Comparison of ENCODE assay signal across 15 mouse cellular contexts in genomic region chr17:84351276-84351675, GRCm38 (mm10).
DNase-seq lines count a peak whose midpoint lies in the region; ATAC-seq and TF ChIP-seq lines count a peak whose summit lies in the region.
"Had no signal": no experiment of that assay in that cellular context is flagged by ENCODE, and none has a peak within 500 bp of the region (broad histone marks: within the 10 kb centered on the region; RNA-seq: fewer than 3 reads in every experiment).

No protein-coding gene starts in this region.

- WGBS in forebrain, embryonic 14.5 days, result 21% methylated on average over 3 of the region's 3 CpGs
- 58% methylated on average over 3 of the region's 3 CpGs for WGBS in forebrain, embryonic 11.5 days
- 25% methylated on average over 3 of the region's 3 CpGs for WGBS in neural tube, embryonic 14.5 days
- WGBS in hindbrain, embryonic 16.5 days, result 31% methylated on average over 3 of the region's 3 CpGs
- WGBS in midbrain, postnatal 0 days, result 34% methylated on average over 3 of the region's 3 CpGs
- 81% methylated on average over 3 of the region's 3 CpGs for WGBS in kidney, adult 2 months

- H3K27ac ChIP-seq in forebrain, embryonic 14.5 days (ENCODE audit: low read depth, low read length), result no peak overlapping the region
- H3K27ac ChIP-seq in forebrain, embryonic 11.5 days (ENCODE audit: low read depth, low read length), result no peak overlapping the region
- H3K27ac ChIP-seq in neural tube, embryonic 14.5 days (ENCODE audit: low read depth, low read length), result peak overlapping the region; percentile 40; the same call in 1 of the 2 replicates
- no peak overlapping the region for H3K27ac ChIP-seq in hindbrain, embryonic 16.5 days (ENCODE audit: low read depth, low read length)
- no peak overlapping the region for H3K27ac ChIP-seq in midbrain, postnatal 0 days (ENCODE audit: low read depth, low read length)
- no peak overlapping the region for H3K27ac ChIP-seq in kidney, adult 2 months (ENCODE audit: insufficient read depth, low read depth, low read length)
- H3K27ac ChIP-seq: limb, embryonic 12.5 days had no signal

- H3K9me3 ChIP-seq in forebrain, embryonic 14.5 days (replicated peaks; ENCODE audit: control insufficient read depth, low read length), result no peaks in the 10 kb centered on the region
- H3K9me3 ChIP-seq in forebrain, embryonic 11.5 days (ENCODE audit: control insufficient read depth, low read length), result no peaks in the 10 kb centered on the region
- H3K9me3 ChIP-seq in neural tube, embryonic 14.5 days (ENCODE audit: control insufficient read depth, low read length), result no peaks in the 10 kb centered on the region
- no peaks in the 10 kb centered on the region for H3K9me3 ChIP-seq in hindbrain, embryonic 16.5 days (ENCODE audit: control insufficient read depth, low read length)
- no peaks in the 10 kb centered on the region for H3K9me3 ChIP-seq in midbrain, postnatal 0 days (ENCODE audit: low read length)
- H3K9me3 ChIP-seq: embryonic facial prominence, embryonic 15.5 days; limb, embryonic 12.5 days had no signal

- no peak overlapping the region for H3K4me2 ChIP-seq in forebrain, embryonic 14.5 days (ENCODE audit: low read length)
- H3K4me2 ChIP-seq in forebrain, embryonic 11.5 days (ENCODE audit: low read depth, low read length, severe bottlenecking), result no peak overlapping the region
- no peak overlapping the region for H3K4me2 ChIP-seq in neural tube, embryonic 14.5 days (ENCODE audit: low read depth, low read length)
- no peak overlapping the region for H3K4me2 ChIP-seq in hindbrain, embryonic 16.5 days (ENCODE audit: low read length)
- H3K4me2 ChIP-seq in midbrain, postnatal 0 days (ENCODE audit: low read depth, low read length, poor library complexity, severe bottlenecking), result no peak overlapping the region
- H3K4me2 ChIP-seq: embryonic facial prominence, embryonic 15.5 days; heart, embryonic 11.5 days; limb, embryonic 12.5 days had no signal

- peak; percentile 68 for DNase-seq in forebrain, embryonic 14.5 days (ENCODE audit: low spot score)
- DNase-seq in forebrain, embryonic 11.5 days (ENCODE audit: low spot score), result no peak
- no peak for DNase-seq in neural tube, embryonic 10.5 days (ENCODE audit: extremely low spot score, low spot score)
- DNase-seq in midbrain, postnatal 0 days (ENCODE audit: low spot score), result peak; percentile 31
- no peak for DNase-seq in thymus, postnatal 36 days
- DNase-seq in kidney, adult 2 months, result no peak
- DNase-seq: kidney, postnatal 14 days; liver, postnatal 0 days; right cerebral cortex, postnatal 14 days; thymus, postnatal 4 days had no signal

- H3K4me1 ChIP-seq in forebrain, embryonic 14.5 days (ENCODE audit: control insufficient read depth, insufficient read depth, low read length), result peaks cover 3% of the 10 kb centered on the region; the same call in 1 of the 2 replicates
- 0 out of 2 replicates have a peak, but pooled peaks cover 2% of the 10 kb centered on the region for H3K4me1 ChIP-seq in forebrain, embryonic 11.5 days (replicated peaks; ENCODE audit: control insufficient read depth, insufficient read depth, low read length)
- H3K4me1 ChIP-seq in neural tube, embryonic 14.5 days (ENCODE audit: control insufficient read depth, insufficient read depth, low read length), result peaks cover 7% of the 10 kb centered on the region; the same call in 1 of the 2 replicates
- H3K4me1 ChIP-seq in hindbrain, embryonic 16.5 days (ENCODE audit: control insufficient read depth, insufficient read depth, low read depth, low read length), result no peaks in the 10 kb centered on the region; the same call in 1 of the 2 replicates
- no peaks in the 10 kb centered on the region for H3K4me1 ChIP-seq in midbrain, postnatal 0 days (ENCODE audit: insufficient read depth, low read length)
- no peaks in the 10 kb centered on the region for H3K4me1 ChIP-seq in kidney, adult 2 months (ENCODE audit: control insufficient read depth, insufficient read depth, low read length)

- H3K27me3 ChIP-seq in forebrain, embryonic 14.5 days (replicated peaks; ENCODE audit: control insufficient read depth, insufficient read depth, low read length), result no peaks in the 10 kb centered on the region
- H3K27me3 ChIP-seq in forebrain, embryonic 11.5 days (ENCODE audit: control insufficient read depth, insufficient read depth, low read length), result no peaks in the 10 kb centered on the region
- no peaks in the 10 kb centered on the region for H3K27me3 ChIP-seq in neural tube, embryonic 14.5 days (ENCODE audit: control insufficient read depth, insufficient read depth, low read length)
- no peaks in the 10 kb centered on the region for H3K27me3 ChIP-seq in hindbrain, embryonic 16.5 days (replicated peaks; ENCODE audit: control insufficient read depth, insufficient read depth, low read length)
- no peaks in the 10 kb centered on the region for H3K27me3 ChIP-seq in midbrain, postnatal 0 days (ENCODE audit: insufficient read depth, low read length)
- no peaks in the 10 kb centered on the region for H3K27me3 ChIP-seq in kidney, adult 2 months (replicated peaks; ENCODE audit: control insufficient read depth, insufficient read depth, low read length)
- H3K27me3 ChIP-seq: embryonic facial prominence, embryonic 15.5 days; limb, embryonic 12.5 days had no signal

- H3K4me3 ChIP-seq in forebrain, embryonic 14.5 days (ENCODE audit: low read depth, low read length), result no peak overlapping the region
- no peak overlapping the region for H3K4me3 ChIP-seq in forebrain, embryonic 11.5 days (ENCODE audit: low read depth, low read length)
- no peak overlapping the region for H3K4me3 ChIP-seq in neural tube, embryonic 14.5 days (ENCODE audit: low read depth, low read length)
- H3K4me3 ChIP-seq in hindbrain, embryonic 16.5 days (ENCODE audit: low read length), result no peak overlapping the region
- no peak overlapping the region for H3K4me3 ChIP-seq in midbrain, postnatal 0 days (ENCODE audit: low read depth, low read length)
- no peak overlapping the region for H3K4me3 ChIP-seq in kidney, adult 2 months (ENCODE audit: insufficient read depth, low read depth, low read length)
- H3K4me3 ChIP-seq: embryonic facial prominence, embryonic 15.5 days; limb, embryonic 12.5 days had no signal

- H3K36me3 ChIP-seq in forebrain, embryonic 14.5 days (ENCODE audit: control insufficient read depth, insufficient read depth, low read length), result 0 out of 2 replicates have a peak, but pooled peaks cover 4% of the 10 kb centered on the region
- no peaks in the 10 kb centered on the region for H3K36me3 ChIP-seq in forebrain, embryonic 11.5 days (ENCODE audit: control insufficient read depth, insufficient read depth, low read length)
- no peaks in the 10 kb centered on the region; the same call in 1 of the 2 replicates for H3K36me3 ChIP-seq in neural tube, embryonic 14.5 days (ENCODE audit: control insufficient read depth, insufficient read depth, low read length)
- peaks cover 4% of the 10 kb centered on the region for H3K36me3 ChIP-seq in hindbrain, embryonic 16.5 days (ENCODE audit: control insufficient read depth, insufficient read depth, low read length)
- peaks cover 6% of the 10 kb centered on the region; the same call in 1 of the 2 replicates for H3K36me3 ChIP-seq in midbrain, postnatal 0 days (ENCODE audit: insufficient read depth, low read length)
- H3K36me3 ChIP-seq in kidney, adult 2 months (ENCODE audit: control insufficient read depth, insufficient read depth, low read length), result 0 out of 2 replicates have a peak, but pooled peaks cover under 1% of the 10 kb centered on the region

- no peak for TF ChIP-seq CTCF in midbrain, postnatal 0 days (IDR thresholded peaks at IDR 0.05)
- TF ChIP-seq CTCF in kidney, adult 2 months (conservative IDR thresholded peaks at IDR 0.05; ENCODE audit: insufficient read depth, insufficient read length, low read depth, low read length), result no peak

- peak; percentile 76 for ATAC-seq in forebrain, embryonic 14.5 days
- ATAC-seq in forebrain, embryonic 11.5 days (replicated peaks; ENCODE audit: low FRiP score), result no peak
- ATAC-seq in neural tube, embryonic 14.5 days (ENCODE audit: low read depth), result peak; percentile 68; the same call in 1 of the 2 replicates
- ATAC-seq in hindbrain, embryonic 16.5 days, result 0 out of 2 replicates have a peak, but pooled peaks have one; percentile 65
- no peak for ATAC-seq in midbrain, postnatal 0 days (ENCODE audit: low FRiP score)
- ATAC-seq: liver, postnatal 0 days had no signal

- H3K9ac ChIP-seq in forebrain, embryonic 14.5 days (ENCODE audit: low read length), result no peak overlapping the region
- no peak overlapping the region for H3K9ac ChIP-seq in forebrain, embryonic 11.5 days (ENCODE audit: low read length)
- H3K9ac ChIP-seq in neural tube, embryonic 14.5 days (replicated peaks; ENCODE audit: low read depth, low read length), result no peak overlapping the region
- H3K9ac ChIP-seq in hindbrain, embryonic 16.5 days (ENCODE audit: low read depth, low read length), result no peak overlapping the region
- H3K9ac ChIP-seq in midbrain, postnatal 0 days (replicated peaks; ENCODE audit: low read length, poor library complexity, severe bottlenecking), result no peak overlapping the region
- H3K9ac ChIP-seq: embryonic facial prominence, embryonic 15.5 days; limb, embryonic 12.5 days; liver, postnatal 0 days had no signal

- TF ChIP-seq POLR2A in kidney, adult 2 months (IDR thresholded peaks at IDR 0.05; ENCODE audit: low read depth, low read length), result no peak

Comparison
In these comparisons a context has a peak if more than half of its experiments do, and no peak if none do; other contexts are left out.
1. ATAC-seq: peak in forebrain, embryonic 14.5 days (single experiment), neural tube, embryonic 14.5 days (single experiment) and hindbrain, embryonic 16.5 days (single experiment); none in forebrain, embryonic 11.5 days (single experiment) and midbrain, postnatal 0 days (single experiment).
2. DNase-seq: peak in forebrain, embryonic 14.5 days (single experiment) and midbrain, postnatal 0 days (single experiment); none in forebrain, embryonic 11.5 days (single experiment), neural tube, embryonic 10.5 days (single experiment), thymus, postnatal 36 days (0 of 2) and kidney, adult 2 months (single experiment).